Mouse (Mus musculus) adrenal gland, adult (tissue): Measurements from ENCODE around the gene Atg5.

Experiments used
- DNase-seq, 2 experiments: peaks; one replicate each; pipeline ENCODE4 v3.0.0; 2022 to 2023; ENCODE audit warnings: low spot score in 1 of 2; ENCODE audit not compliant: inconsistent age in 2 of 2

The Atg5 gene

DNA sequence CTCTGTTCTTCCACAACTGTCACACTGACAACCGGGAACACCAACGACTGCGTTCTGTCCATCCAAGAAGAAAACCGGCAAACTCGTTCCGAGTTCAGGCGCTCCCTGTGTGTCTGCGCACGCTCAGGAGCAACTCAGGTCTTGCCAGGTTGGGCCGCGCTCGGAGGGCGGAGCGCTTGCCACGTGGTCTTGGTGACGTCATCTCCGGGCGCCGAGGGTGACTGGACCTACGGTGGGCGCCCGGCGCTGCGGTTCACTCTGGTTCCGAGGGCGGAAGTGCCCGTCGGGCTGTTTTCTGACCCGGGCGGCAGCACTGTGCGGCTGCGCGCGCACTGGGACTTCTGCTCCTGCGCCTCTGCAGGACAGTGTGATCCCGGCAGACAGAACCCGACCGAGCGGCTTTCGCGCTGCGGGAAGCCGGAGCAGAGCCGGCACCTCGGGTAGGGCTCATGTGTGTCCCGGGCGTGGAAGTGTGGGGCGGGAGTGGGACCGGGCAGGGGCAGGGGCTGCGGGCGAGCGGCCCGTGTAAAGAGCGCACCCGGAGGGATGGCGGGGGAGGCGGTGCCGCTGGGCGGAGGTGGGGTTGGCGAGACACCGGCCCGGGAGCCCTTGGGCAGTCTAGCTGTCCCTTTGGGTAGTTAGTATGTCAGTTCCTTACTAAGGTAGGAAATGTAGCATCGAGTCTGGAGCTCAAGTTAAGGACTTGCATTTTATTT lies at the start of gene Atg5:
TSS of gene Atg5 (plus strand) at position 214 of the 716 bp plus-strand sequence.
- DNase-seq: peak; percentile 99 to 100

DNA sequence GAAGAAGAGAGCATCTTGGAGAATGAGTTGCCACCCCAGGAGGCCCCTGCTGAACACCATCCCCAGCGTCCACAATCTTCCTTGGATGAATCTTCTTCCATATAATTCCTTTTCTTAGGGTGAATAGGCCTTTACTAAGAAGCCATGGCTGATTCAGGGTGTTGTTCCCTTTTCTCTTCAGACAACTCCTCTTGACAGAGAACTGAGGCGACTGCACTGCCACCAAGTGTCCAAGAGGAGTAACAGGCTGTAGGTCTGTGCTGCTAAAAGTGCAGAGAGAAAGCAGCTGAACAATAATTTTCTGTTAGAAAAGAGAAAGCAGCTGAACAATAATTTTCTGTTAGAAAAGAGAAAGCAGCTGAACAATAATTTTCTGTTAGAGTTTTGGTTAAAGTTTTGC lies 49.1 kb upstream of the Atg5 start:
- DNase-seq: peak in 1 of 2 experiments; percentile 3

- DNase-seq: no peak
These were observed 43.8 kb upstream of the Atg5 start for GRCm38 (mm10) chr10:44224345-44224744.

DNA sequence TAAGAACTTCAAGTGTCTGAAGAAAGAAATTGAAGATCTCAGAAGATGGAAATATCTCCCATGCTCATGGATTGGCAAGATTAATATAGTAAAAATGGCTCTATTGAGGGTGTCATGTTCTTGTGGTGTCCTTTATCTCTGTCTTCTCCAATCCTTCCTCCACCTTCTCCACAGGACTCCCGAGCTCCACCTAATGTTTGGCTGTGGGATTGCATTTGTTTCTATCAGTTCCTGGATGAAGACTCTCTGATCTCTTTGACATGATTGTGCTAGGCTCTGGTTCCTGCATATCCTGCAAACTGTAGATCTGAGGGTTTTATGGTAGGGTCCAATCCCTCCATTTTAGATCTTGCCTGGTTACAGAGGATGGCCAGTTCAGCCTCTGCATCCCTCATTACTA lies 34.8 kb upstream of the Atg5 start:
- peak; percentile 33 to 81 for DNase-seq

DNA sequence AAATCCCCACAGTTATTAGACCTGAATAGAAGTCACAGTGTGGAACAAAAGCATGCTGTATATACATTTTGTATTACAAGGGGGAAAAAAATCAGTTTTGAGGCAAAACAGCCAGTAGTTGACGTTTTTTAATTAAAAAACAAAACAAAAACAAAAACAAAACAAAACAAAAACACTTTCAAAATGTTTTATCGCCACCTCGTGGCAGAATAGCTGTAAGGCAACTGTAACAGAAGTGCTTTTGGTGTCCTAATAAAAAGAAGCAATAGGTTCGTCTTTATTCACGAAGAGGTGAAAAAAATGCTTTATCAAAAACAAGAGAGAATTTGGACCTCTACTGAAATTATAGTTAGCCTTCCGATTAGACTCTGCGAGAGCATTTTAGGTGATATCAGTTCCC lies 32.9 kb upstream of the Atg5 start:
- peak in 1 of 2 experiments; percentile 43 for DNase-seq

DNA sequence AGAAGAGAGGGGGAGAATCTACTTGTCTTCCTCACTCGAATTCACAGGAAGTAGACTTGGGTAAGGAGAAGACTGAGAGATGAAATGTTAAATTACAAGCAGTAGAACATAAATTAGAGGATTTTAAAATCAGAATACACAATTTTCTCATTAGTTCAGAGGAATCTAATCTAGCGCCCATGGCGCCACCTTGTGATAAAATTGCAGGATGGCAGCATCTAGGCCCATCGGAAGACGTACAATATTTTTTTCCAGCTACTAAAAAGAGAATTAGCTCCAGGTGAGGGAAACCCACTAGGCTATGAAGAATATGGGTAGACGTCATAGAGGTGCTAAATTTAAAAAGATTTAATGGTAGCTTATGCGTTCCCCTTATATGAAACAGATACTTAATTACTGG lies 11.5 kb upstream of the Atg5 start:
- no peak for DNase-seq

DNA sequence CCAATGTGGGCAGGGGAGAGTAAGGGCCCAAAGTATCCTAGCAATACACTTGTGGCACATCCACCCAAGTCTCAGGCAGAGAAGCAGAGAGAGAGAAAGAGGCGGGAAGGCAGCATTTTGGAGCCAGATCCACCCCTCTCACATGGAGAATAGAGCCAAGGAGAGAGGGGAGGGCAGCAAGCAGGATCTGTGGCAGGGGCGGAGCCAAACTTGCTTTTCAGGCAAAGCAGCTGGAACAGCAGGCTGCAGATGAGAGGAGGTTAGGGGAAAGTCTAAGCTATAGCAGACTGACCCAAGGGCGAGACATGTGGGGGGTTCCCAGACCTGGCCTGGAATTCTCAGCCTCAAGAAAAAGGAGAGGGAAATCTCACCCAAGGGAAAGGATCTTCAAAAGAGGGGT lies 2.3 kb upstream of the Atg5 start:
- peak in 1 of 2 experiments; percentile 20 for DNase-seq

DNA sequence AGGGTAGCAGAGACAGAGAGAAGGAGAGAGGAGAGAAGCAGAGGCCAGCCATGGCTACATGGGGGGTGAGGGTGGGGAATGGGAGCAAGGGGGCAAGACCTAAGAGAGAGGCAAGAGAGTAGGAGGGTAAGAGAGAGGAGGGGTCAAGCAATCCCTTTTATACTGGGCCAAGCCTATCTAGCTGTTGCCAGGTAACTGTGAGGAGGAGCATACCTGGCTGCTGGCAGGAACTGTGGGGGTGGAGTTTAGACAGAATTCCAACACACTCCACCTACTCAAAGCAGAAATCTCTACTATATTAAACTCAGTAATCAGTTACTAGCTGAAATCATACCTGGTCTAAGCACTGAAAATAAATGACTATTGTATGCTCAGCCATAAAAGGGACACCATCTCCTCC lies 1.6 kb upstream of the Atg5 start:
- DNase-seq: no peak

DNA sequence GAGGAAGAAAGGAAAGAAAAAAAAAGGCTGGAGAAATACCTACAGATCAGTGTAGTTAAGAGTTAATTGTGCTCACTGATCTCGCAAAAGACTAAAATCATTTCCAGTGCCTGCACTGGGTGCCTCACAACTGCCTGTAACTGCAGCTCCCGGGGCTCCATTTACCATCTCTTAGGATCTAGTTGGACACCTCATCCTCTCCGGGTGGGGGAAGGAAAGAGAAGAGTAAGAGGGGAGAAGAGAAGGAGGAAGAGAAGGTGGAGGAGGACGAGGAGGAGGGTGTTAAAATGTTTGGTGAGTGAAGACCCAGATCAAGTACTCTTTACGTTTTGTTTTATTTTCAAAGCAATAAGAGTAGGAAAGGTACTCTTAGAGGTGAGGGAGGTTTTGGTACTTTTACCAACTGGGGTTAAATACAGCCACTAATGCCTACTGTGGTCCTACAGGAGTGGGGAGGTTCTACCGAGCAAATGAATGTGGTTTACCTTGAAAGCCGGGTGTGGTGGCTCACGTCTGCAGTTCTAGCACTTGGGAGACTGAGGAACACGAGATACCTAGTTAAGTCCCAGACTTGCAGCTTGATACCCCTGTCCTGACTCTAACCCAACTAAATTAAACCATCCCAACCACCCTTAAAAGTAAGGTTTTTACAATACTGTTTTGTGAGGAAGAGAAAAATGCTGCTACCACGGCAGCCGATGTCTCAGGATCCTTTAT lies 574 bp upstream of the Atg5 start:
- no peak for DNase-seq

DNA sequence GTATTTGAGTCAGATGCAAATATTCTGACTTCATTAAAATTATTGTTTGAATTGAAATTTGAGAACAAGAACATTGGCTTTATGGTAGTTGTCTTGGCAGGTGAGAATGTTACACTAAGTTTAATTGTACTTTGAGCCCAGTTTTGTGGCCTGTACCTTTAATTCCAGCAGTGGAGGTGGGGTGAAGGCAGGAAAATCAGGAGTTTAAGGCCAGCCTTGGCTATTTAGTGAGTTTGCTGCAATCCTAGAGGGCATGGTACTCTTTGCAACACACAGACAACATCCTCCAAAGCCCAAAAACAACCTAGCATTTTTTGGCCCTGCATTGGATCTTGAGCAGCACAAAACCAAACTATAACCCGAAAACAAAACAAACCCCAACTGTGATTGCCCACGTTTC lies 1.1 kb downstream of the Atg5 start:
- DNase-seq: no peak

DNA sequence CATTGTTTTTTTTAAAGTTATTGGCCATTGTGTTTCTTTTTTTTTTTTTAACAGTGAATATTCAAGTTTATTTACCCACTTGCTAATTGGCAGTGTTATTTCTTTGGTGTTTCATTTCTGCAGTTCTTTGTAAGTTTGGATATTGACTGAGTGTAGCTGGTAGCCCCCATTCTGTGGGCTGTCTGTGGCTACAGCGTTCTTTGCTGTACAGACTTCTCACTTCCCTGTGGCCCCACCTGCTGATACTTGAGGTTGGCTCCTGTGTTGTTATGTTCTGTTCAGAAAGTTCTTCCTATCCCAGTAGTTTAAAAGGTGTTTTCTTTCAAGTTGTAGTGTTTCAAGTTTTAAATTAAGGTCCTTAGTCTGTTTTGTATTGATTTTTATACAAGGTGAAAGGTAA lies 14.2 kb downstream of the Atg5 start:
- no peak for DNase-seq

- no peak for DNase-seq
These were observed 16.9 kb downstream of the Atg5 start for GRCm38 (mm10) chr10:44285106-44285505.

- no peak for DNase-seq
These were observed 17.8 kb downstream of the Atg5 start for GRCm38 (mm10) chr10:44285935-44286334.

- DNase-seq: no peak
These were observed 22.7 kb downstream of the Atg5 start for GRCm38 (mm10) chr10:44290876-44291275.

DNA sequence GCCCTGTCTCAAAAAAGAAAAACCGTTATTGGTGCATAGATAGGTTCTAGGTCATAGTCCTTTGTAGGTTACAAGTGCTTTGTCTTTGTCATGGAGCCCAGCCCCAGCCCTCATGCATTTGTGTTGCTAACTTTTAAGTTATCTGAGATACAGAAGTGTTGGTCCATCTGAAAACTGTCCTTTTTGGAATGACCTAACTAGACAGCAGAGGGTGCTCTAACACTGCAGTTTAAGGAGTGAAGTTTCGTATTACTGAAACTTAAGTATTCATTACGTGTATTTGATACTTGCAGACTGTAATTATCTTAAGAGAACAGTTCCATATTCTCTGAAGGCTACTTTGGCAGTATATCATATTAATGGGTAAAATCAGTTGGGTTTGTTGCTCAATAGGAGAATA lies 24.0 kb downstream of the Atg5 start:
- peak in 1 of 2 experiments; percentile 81 for DNase-seq

GRCm38 (mm10) chr10:44299165-44299564 lies 31.0 kb downstream of the Atg5 start:
- DNase-seq: no peak

GRCm38 (mm10) chr10:44300078-44300477 lies 31.9 kb downstream of the Atg5 start:
- DNase-seq: no peak

- DNase-seq: no peak
These were observed 35.6 kb downstream of the Atg5 start for GRCm38 (mm10) chr10:44303648-44304329.

- DNase-seq: no peak
These were observed 36.2 kb downstream of the Atg5 start for GRCm38 (mm10) chr10:44304330-44304717.

- no peak for DNase-seq
These were observed 36.7 kb downstream of the Atg5 start for GRCm38 (mm10) chr10:44304845-44305244.

DNA sequence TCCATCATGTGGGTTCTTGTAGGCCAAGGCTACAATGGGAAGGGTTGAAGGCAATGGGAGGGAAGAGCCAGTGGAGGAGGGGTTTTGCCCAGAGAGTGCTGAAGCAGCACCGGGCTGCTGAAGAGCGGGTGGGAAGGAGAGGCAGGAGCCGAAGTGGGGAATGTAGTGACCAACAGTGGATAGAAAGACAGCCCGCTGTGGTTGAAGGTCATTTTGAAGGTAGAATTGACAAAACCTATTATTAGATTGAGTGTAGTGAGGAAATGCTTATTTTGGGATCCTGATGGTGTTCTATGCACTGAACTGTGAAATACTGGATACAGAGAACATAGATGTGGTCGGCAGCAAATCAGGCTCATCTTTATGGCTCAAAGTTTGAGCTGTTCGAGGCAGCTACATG lies 38.1 kb downstream of the Atg5 start:
- no peak for DNase-seq

GRCm38 (mm10) chr10:44308280-44308679 lies 40.1 kb downstream of the Atg5 start:
- no peak for DNase-seq
